Mouse (Mus musculus) heart, embryonic 15.5 days (tissue): ENCODE results near the gene Myh9. TPM values are rescaled to one million over a fixed set of nuclear protein-coding genes. Genes with fewer than 3 reads are reported as not detected.
"Not testable (repeated sequence)": the region's sequence is repeated elsewhere in the genome, so short reads cannot be mapped to it uniquely, and the experiment has no call there.

ENCODE experiments used
- ATAC-seq: fragments of 200-750 bp; cut with Nextera tagmentation; replicated peaks from 2 replicates; pipeline ENCODE4 v1.8.0; 2017; ENCODE audit warnings: low read depth, moderate TSS enrichment; ENCODE audit not compliant: insufficient number of reproducible peaks, insufficient read depth, low FRiP score
- H3K27ac ChIP-seq: fragments of 300-500 bp; sonication (generic); 2 replicates; pipeline ENCODE4 v1.5.1; 2015; ENCODE audit warnings: mild to moderate bottlenecking, inconsistent platforms
- H3K27me3 ChIP-seq: fragments of 300-500 bp; sonication (generic); 2 replicates; pipeline ENCODE4 v1.6.1; 2015; ENCODE audit warnings: inconsistent platforms
- H3K36me3 ChIP-seq: fragments of 300-500 bp; sonication (generic); 2 replicates; pipeline ENCODE4 v1.6.1; 2015; ENCODE audit warnings: mild to moderate bottlenecking, inconsistent platforms
- H3K4me1 ChIP-seq: fragments of 300-500 bp; sonication (generic); replicated peaks from 2 replicates; pipeline ENCODE4 v1.6.1; 2015; ENCODE audit warnings: inconsistent platforms
- H3K4me2 ChIP-seq: fragments of 300-500 bp; sonication (generic); 2 replicates; pipeline ENCODE4 v1.6.1; 2015; ENCODE audit warnings: inconsistent platforms, mild to moderate bottlenecking, moderate library complexity
- H3K4me3 ChIP-seq: fragments of 300-500 bp; sonication (generic); 2 replicates; pipeline ENCODE4 v1.5.1; 2015; ENCODE audit warnings: mild to moderate bottlenecking, inconsistent platforms
- H3K9ac ChIP-seq: fragments of 300-500 bp; sonication (generic); 2 replicates; pipeline ENCODE4 v1.6.1; 2015; ENCODE audit warnings: mild to moderate bottlenecking, inconsistent platforms
- H3K9me3 ChIP-seq: fragments of 300-500 bp; sonication (generic); replicated peaks from 2 replicates; pipeline ENCODE4 v1.6.1; 2016; ENCODE audit warnings: inconsistent platforms
- WGBS: fragments of 180-500 bp; shearing (Covaris S2); methylation state at CpG from one replicate; pipeline ENCODE4 v1.1.7; 2015; ENCODE audit warnings: mixed read lengths; 5-methylcytosine and 5-hydroxymethylcytosine counted together
- polyA plus RNA-seq: library from polyadenylated mRNA; unstranded; fragments of >200 nt; fragmentation: Nextera tagmentation; extraction: Ambion mirVana; gene quantifications from 2 replicates; pipeline ENCODE4 v1.2.1, GENCODE M21; 2015

Gene Myh9
- polyA plus RNA-seq, 1 experiment from 2014 or later: 25.2 TPM

- WGBS: 78% methylated on average over 9 of the region's 9 CpGs
- Histone ChIP-seq H3K4me2 (no peak overlapping the region), H3K27ac (no peak overlapping the region), H3K36me3 (no peaks in the 10 kb centered on the region), H3K4me1 (no peaks in the 10 kb centered on the region; the same call in 1 of the 2 replicates), H3K4me3 (no peak overlapping the region), H3K27me3 (no peaks in the 10 kb centered on the region), H3K9ac (no peak overlapping the region), H3K9me3 (no peaks in the 10 kb centered on the region)
- no peak for ATAC-seq
These were observed 7.7 kb upstream of the Myh9 start for GRCm38 (mm10) chr15:77849572-77850229.

- H3K9ac ChIP-seq: no peak overlapping the region
- no peaks in the 10 kb centered on the region for H3K36me3 ChIP-seq
- no peak overlapping the region for H3K4me3 ChIP-seq
- no peak overlapping the region for H3K4me2 ChIP-seq
- no peaks in the 10 kb centered on the region for H3K27me3 ChIP-seq
- ATAC-seq: no peak
- WGBS: 69% methylated on average over 5 of the region's 5 CpGs
- no peaks in the 10 kb centered on the region for H3K9me3 ChIP-seq
- no peaks in the 10 kb centered on the region; the same call in 1 of the 2 replicates for H3K4me1 ChIP-seq
- no peak overlapping the region for H3K27ac ChIP-seq
These were observed 7.1 kb upstream of the Myh9 start for GRCm38 (mm10) chr15:77849039-77849436.

- Histone ChIP-seq H3K27ac (no peak overlapping the region), H3K4me1 (no peaks in the 10 kb centered on the region; the same call in 1 of the 2 replicates), H3K9ac (no peak overlapping the region), H3K27me3 (no peaks in the 10 kb centered on the region), H3K36me3 (no peaks in the 10 kb centered on the region), H3K4me3 (no peak overlapping the region), H3K9me3 (no peaks in the 10 kb centered on the region), H3K4me2 (no peak overlapping the region)
- WGBS: 83% methylated on average over 16 of the region's 16 CpGs
- no peak for ATAC-seq
These were observed 6.6 kb upstream of the Myh9 start for GRCm38 (mm10) chr15:77848415-77849038.

- Histone ChIP-seq H3K4me3 (no peak overlapping the region), H3K36me3 (no peaks in the 10 kb centered on the region), H3K4me2 (no peak overlapping the region), H3K9me3 (no peaks in the 10 kb centered on the region), H3K9ac (no peak overlapping the region), H3K27me3 (no peaks in the 10 kb centered on the region), H3K4me1 (peaks cover 2% of the 10 kb centered on the region; the same call in 1 of the 2 replicates), H3K27ac (no peak overlapping the region)
- 60% methylated on average over 3 of the region's 3 CpGs for WGBS
- ATAC-seq: no peak
These were observed 5.9 kb upstream of the Myh9 start for GRCm38 (mm10) chr15:77847826-77848225.

- no peak for ATAC-seq
- 64% methylated on average over 3 of the region's 3 CpGs for WGBS
- H3K9ac ChIP-seq: no peak overlapping the region
These were observed 5.1 kb upstream of the Myh9 start for GRCm38 (mm10) chr15:77847108-77847507.

GRCm38 (mm10) chr15:77845931-77846595 is 4.1 kb upstream of the Myh9 start:
- not testable (repeated sequence) for H3K27me3 ChIP-seq, H3K9me3 ChIP-seq, H3K36me3 ChIP-seq, H3K4me2 ChIP-seq, H3K27ac ChIP-seq, H3K4me3 ChIP-seq, H3K4me1 ChIP-seq, ATAC-seq, H3K9ac ChIP-seq
- 79% methylated on average over 11 of the region's 11 CpGs for WGBS

More at GRCm38 (mm10) chr15:77847108-77847507, 5.1 kb upstream of the Myh9 start:
- Histone ChIP-seq H3K4me2 (no peak overlapping the region), H3K36me3 (no peaks in the 10 kb centered on the region), H3K4me1 (peaks cover 2% of the 10 kb centered on the region; the same call in 1 of the 2 replicates), H3K27me3 (no peaks in the 10 kb centered on the region), H3K27ac (no peak overlapping the region), H3K4me3 (no peak overlapping the region), H3K9me3 (no peaks in the 10 kb centered on the region)

- ATAC-seq: no peak
- Histone ChIP-seq H3K4me3 (no peak overlapping the region), H3K9ac (no peak overlapping the region), H3K9me3 (no peaks in the 10 kb centered on the region), H3K36me3 (no peaks in the 10 kb centered on the region), H3K27me3 (no peaks in the 10 kb centered on the region), H3K4me2 (no peak overlapping the region), H3K4me1 (peaks cover 3% of the 10 kb centered on the region), H3K27ac (no peak overlapping the region)
- 82% methylated on average over 16 of the region's 16 CpGs for WGBS
These were observed 3.1 kb upstream of the Myh9 start for GRCm38 (mm10) chr15:77844955-77845635.

GRCm38 (mm10) chr15:77844048-77844447 is 2.1 kb upstream of the Myh9 start:
- ATAC-seq: no peak
- no peak overlapping the region for H3K27ac ChIP-seq
- 73% methylated on average over 6 of the region's 6 CpGs for WGBS

GRCm38 (mm10) chr15:77843494-77844041 is 1.6 kb upstream of the Myh9 start:
- not testable (repeated sequence) for H3K4me2 ChIP-seq, H3K36me3 ChIP-seq, H3K9ac ChIP-seq, H3K27me3 ChIP-seq, H3K27ac ChIP-seq, H3K4me3 ChIP-seq, ATAC-seq, H3K9me3 ChIP-seq
- 63% methylated on average over 13 of the region's 13 CpGs for WGBS
- H3K4me1 ChIP-seq: peaks cover 18% of the 10 kb centered on the region

More at GRCm38 (mm10) chr15:77844048-77844447, 2.1 kb upstream of the Myh9 start:
- no peaks in the 10 kb centered on the region for H3K27me3 ChIP-seq
- no peaks in the 10 kb centered on the region for H3K36me3 ChIP-seq
- H3K4me3 ChIP-seq: no peak overlapping the region
- peaks cover 14% of the 10 kb centered on the region for H3K4me1 ChIP-seq
- H3K4me2 ChIP-seq: no peak overlapping the region
- no peaks in the 10 kb centered on the region for H3K9me3 ChIP-seq
- H3K9ac ChIP-seq: no peak overlapping the region

GRCm38 (mm10) chr15:77843046-77843445 is 1.1 kb upstream of the Myh9 start:
- Histone ChIP-seq H3K4me1 (peaks cover 24% of the 10 kb centered on the region), H3K27me3 (no peaks in the 10 kb centered on the region), H3K27ac (peak overlapping the region; percentile 77), H3K9me3 (no peaks in the 10 kb centered on the region), H3K4me3 (peak overlapping the region; percentile 95; the same call in 1 of the 2 replicates), H3K4me2 (peak overlapping the region; percentile 77), H3K9ac (no peak overlapping the region), H3K36me3 (no peaks in the 10 kb centered on the region)
- ATAC-seq: no peak
- 31% methylated on average over 2 of the region's 2 CpGs for WGBS
